Mouse (Mus musculus) kidney, adult 2 months (tissue): ENCODE data around the gene Npvf.

Source experiments
- CTCF ChIP-seq: fragments of 200-500 bp; conservative IDR thresholded peaks from 2 replicates; pipeline ENCODE4 v1.5.1; 2011; ENCODE audit warnings: low read depth, mild to moderate bottlenecking, control low read depth, low read length, moderate library complexity, mixed read lengths; ENCODE audit not compliant: insufficient read depth, insufficient read length
- POLR2A ChIP-seq: fragments of 200-500 bp; IDR thresholded peaks from one replicate; pipeline ENCODE4 v1.6.1; 2011; ENCODE audit warnings: low read depth, low read length, control low read depth

- TF ChIP-seq CTCF (no peak), POLR2A (no peak)
Observed at GRCm38 (mm10) chr6:50684646-50685415, 30.6 kb upstream of the Npvf start.
